In the genomic region with DNA sequence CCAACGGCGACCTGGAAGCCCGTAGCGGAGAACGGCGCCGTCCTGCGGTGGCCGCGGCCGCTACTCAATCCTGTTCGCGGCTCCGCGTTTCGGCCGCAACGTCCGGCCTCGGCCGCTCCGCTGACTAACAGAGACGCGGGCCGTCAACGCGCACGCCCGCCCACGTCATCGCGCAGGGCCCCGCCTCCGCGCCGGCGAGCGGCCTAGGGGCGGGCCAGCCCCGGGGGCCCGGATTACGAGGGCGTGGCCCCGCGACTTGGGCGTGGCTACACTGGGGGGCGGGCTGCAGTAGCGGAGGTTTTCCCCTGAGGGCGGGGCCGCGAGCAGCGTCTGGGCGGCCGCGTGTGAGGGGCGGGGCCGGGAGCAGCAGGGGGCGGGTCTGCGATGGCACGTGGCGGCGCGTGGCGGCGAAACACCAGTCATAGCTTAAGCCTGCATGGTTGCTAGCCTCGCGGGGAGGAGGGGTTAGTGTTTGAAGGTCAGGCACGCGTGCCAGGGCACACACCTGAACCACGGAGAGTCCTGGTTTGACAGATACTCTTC, we compare ENCODE assay signal across 8 mouse cellular contexts. TPM values are rescaled to one million over a fixed set of nuclear protein-coding genes. Genes with fewer than 3 reads are reported as not detected.
DNase-seq lines count a peak whose midpoint lies in the region; ATAC-seq lines count a peak whose summit lies in the region.

A gene (minus strand): TSS at position 132 of the 543 bp plus-strand sequence.

- DNase-seq in c-Kit-negative CD71-positive TER-119-positive erythroid progenitor cells, embryonic 14.5 days (ENCODE audit: low read depth, low spot score), result peak; percentile 91
- DNase-seq in forebrain, embryonic 10.5 days (ENCODE audit: extremely low spot score, low spot score), result peak; percentile 93
- DNase-seq in kidney, postnatal 36 days, result peak; percentile 97 to 99
- DNase-seq in telencephalon, adult 2 months (ENCODE audit: low read depth, low spot score), result peak; percentile 84

- peak within 1 kb of the TSS; percentile 86 for H3K9ac ChIP-seq in heart, embryonic 16.5 days (ENCODE audit: low read length)
- H3K9ac ChIP-seq in liver, embryonic 15.5 days, result peak within 1 kb of the TSS; percentile 86
- peak within 1 kb of the TSS; percentile 94 for H3K9ac ChIP-seq in neural tube, embryonic 12.5 days

- peak within 1 kb of the TSS; percentile 90 for H3K4me3 ChIP-seq in forebrain, embryonic 10.5 days
- peak within 1 kb of the TSS; percentile 74 for H3K4me3 ChIP-seq in heart, embryonic 16.5 days (ENCODE audit: low read length)
- H3K4me3 ChIP-seq in liver, embryonic 15.5 days (replicated peaks), result peak within 1 kb of the TSS; percentile 85
- H3K4me3 ChIP-seq in neural tube, embryonic 12.5 days, result peak within 1 kb of the TSS; percentile 84

- peaks cover 26% of the 10 kb centered on the region for H3K4me1 ChIP-seq in forebrain, embryonic 10.5 days
- peaks cover 14% of the 10 kb centered on the region for H3K4me1 ChIP-seq in heart, embryonic 16.5 days (ENCODE audit: control insufficient read depth, insufficient read depth, low read length)
- H3K4me1 ChIP-seq in liver, embryonic 15.5 days (replicated peaks), result peaks cover 20% of the 10 kb centered on the region
- peaks cover 11% of the 10 kb centered on the region for H3K4me1 ChIP-seq in neural tube, embryonic 12.5 days

- ATAC-seq in CD4-positive, CD25-positive, alpha-beta regulatory T cell, adult 4 months, result peak; percentile 89
- peak; percentile 99 for ATAC-seq in heart, embryonic 16.5 days (replicated peaks; ENCODE audit: extremely low read depth, insufficient read depth, low FRiP score)
- peak; percentile 98 for ATAC-seq in liver, embryonic 15.5 days (ENCODE audit: insufficient read depth)
- ATAC-seq in neural tube, embryonic 12.5 days (ENCODE audit: low FRiP score, low read depth), result peak; percentile 97

- peak within 1 kb of the TSS; percentile 98 for H3K27ac ChIP-seq in forebrain, embryonic 10.5 days
- peak within 1 kb of the TSS; percentile 92 for H3K27ac ChIP-seq in heart, embryonic 16.5 days (ENCODE audit: low read length)
- peak within 1 kb of the TSS; percentile 80 for H3K27ac ChIP-seq in liver, embryonic 15.5 days (replicated peaks)
- H3K27ac ChIP-seq in neural tube, embryonic 12.5 days, result peak within 1 kb of the TSS; percentile 89

- H3K36me3 ChIP-seq in forebrain, embryonic 10.5 days (replicated peaks), result no peaks in the 10 kb centered on the region
- H3K36me3 ChIP-seq in heart, embryonic 16.5 days (ENCODE audit: control insufficient read depth, insufficient read depth), result no peaks in the 10 kb centered on the region
- H3K36me3 ChIP-seq in liver, embryonic 15.5 days (replicated peaks), result no peaks in the 10 kb centered on the region
- no peaks in the 10 kb centered on the region for H3K36me3 ChIP-seq in neural tube, embryonic 12.5 days

- peaks cover 30% of the 10 kb centered on the region for H3K27me3 ChIP-seq in forebrain, embryonic 10.5 days (ENCODE audit: poor library complexity, severe bottlenecking)
- H3K27me3 ChIP-seq in heart, embryonic 16.5 days (ENCODE audit: control insufficient read depth, insufficient read depth, low read length), result no peaks in the 10 kb centered on the region
- H3K27me3 ChIP-seq in liver, embryonic 15.5 days, result peaks cover 11% of the 10 kb centered on the region; the same call in 1 of the 2 replicates
- peaks cover 17% of the 10 kb centered on the region for H3K27me3 ChIP-seq in neural tube, embryonic 12.5 days (replicated peaks)

- WGBS in forebrain, embryonic 10.5 days, result under 1% methylated on average over 70 of the region's 70 CpGs
- under 1% methylated on average over 55 of the region's 70 CpGs for WGBS in heart, embryonic 16.5 days
- under 1% methylated on average over 70 of the region's 70 CpGs for WGBS in liver, embryonic 15.5 days (ENCODE audit: insufficient replicate concordance)
- WGBS in neural tube, embryonic 12.5 days, result under 1% methylated on average over 70 of the region's 70 CpGs

- H3K4me2 ChIP-seq in heart, embryonic 16.5 days (ENCODE audit: low read depth, low read length), result peak within 1 kb of the TSS; percentile 77
- peak within 1 kb of the TSS; percentile 87 for H3K4me2 ChIP-seq in liver, embryonic 15.5 days
- H3K4me2 ChIP-seq in neural tube, embryonic 12.5 days (replicated peaks), result peak within 1 kb of the TSS; percentile 64

- H3K9me3 ChIP-seq in forebrain, embryonic 10.5 days, result no peaks in the 10 kb centered on the region
- H3K9me3 ChIP-seq in heart, embryonic 16.5 days (replicated peaks; ENCODE audit: control insufficient read depth, low read length), result no peaks in the 10 kb centered on the region
- H3K9me3 ChIP-seq in liver, embryonic 15.5 days (replicated peaks), result no peaks in the 10 kb centered on the region
- H3K9me3 ChIP-seq in neural tube, embryonic 12.5 days, result no peaks in the 10 kb centered on the region

RNA-seq across cellular contexts. Expression of the gene that starts here (rescaled TPM):
- polyA plus RNA-seq in CD4-positive, CD25-positive, alpha-beta regulatory T cell, adult 4 months (2017; shearing (Covaris generic)), result 10 to 100 TPM; 13.0 to 20.6 TPM
- 16.7 and 18.4 TPM in 2 replicates for polyA plus RNA-seq in forebrain, embryonic 10.5 days (2016; fragmentation: Nextera tagmentation; extraction: Ambion mirVana)
- 11.8 and 13.4 TPM in 2 replicates for polyA plus RNA-seq in heart, embryonic 16.5 days (2015; fragmentation: Nextera tagmentation; extraction: Ambion mirVana)
- polyA plus RNA-seq in liver, embryonic 15.5 days (2015; fragmentation: Nextera tagmentation; extraction: Ambion mirVana), result 3.4 and 3.7 TPM in 2 replicates
- 32.7 and 34.6 TPM in 2 replicates for polyA plus RNA-seq in neural tube, embryonic 12.5 days (2016; fragmentation: Nextera tagmentation; extraction: Ambion mirVana)

Comparison
In these comparisons a context has a peak if more than half of its experiments do, and no peak if none do; other contexts are left out.
1. Peak in every context shown above with its lines: DNase-seq, ATAC-seq, H3K4me3 ChIP-seq and H3K27ac ChIP-seq.